Mouse (Mus musculus): ENCODE results near the gene Olfr1183. TPM values are rescaled to one million over a fixed set of nuclear protein-coding genes. Genes with fewer than 3 reads are reported as not detected.
"Not testable (repeated sequence)": the region's sequence is repeated elsewhere in the genome, so short reads cannot be mapped to it uniquely, and the experiment has no call there.

Olfr1183 gene
- not detected in 2 replicates for total RNA-seq (2012; rRNA removed)

GRCm38 (mm10) chr2:88454567-88454966, at the start of gene Olfr1183:
Gene Olfr1183 (plus strand): TSS chr2:88454867.
- H3K36me3 ChIP-seq (ENCODE audit: control insufficient read depth, insufficient read depth, low read length, poor library complexity, severe bottlenecking); H3K9me3 ChIP-seq (ENCODE audit: control insufficient read depth, insufficient read depth, low read depth, low read length); H3K27ac ChIP-seq (ENCODE audit: insufficient read depth, low read depth, low read length, poor library complexity, severe bottlenecking); H3K4me1 ChIP-seq (ENCODE audit: control insufficient read depth in 2 of 2, insufficient read depth in 2 of 2, low read length in 2 of 2, poor library complexity in 1 of 2); DNase-seq (ENCODE audit: low read depth, low spot score); H3K4me3 ChIP-seq (ENCODE audit: insufficient read depth in 1 of 2, low read depth in 1 of 2, low read length in 2 of 2, poor library complexity in 1 of 2, severe bottlenecking in 1 of 2); in situ Hi-C loops (cut with MboI; ENCODE audit: low sequenced_read_pairs in 2 of 2, unreplicated experiment in 2 of 2); H3K9ac ChIP-seq (ENCODE audit: insufficient read depth, low read depth, low read length, poor library complexity, severe bottlenecking): not testable (repeated sequence)

GRCm38 (mm10) chr2:88406353-88406752, 48.3 kb upstream of the Olfr1183 start, which contains the start of gene Olfr1179:
Gene Olfr1179 (minus strand): TSS chr2:88406453.
- Histone ChIP-seq H3K36me3 (ENCODE audit: control insufficient read depth, insufficient read depth, low read length, poor library complexity, severe bottlenecking) (no peaks in the 10 kb centered on the region), H3K9ac (ENCODE audit: insufficient read depth, low read depth, low read length, poor library complexity, severe bottlenecking) (no peak within 1 kb of the TSS), H3K27ac (ENCODE audit: insufficient read depth, low read depth, low read length, poor library complexity, severe bottlenecking) (no peak within 1 kb of the TSS), H3K4me1 (ENCODE audit: control insufficient read depth in 2 of 2, insufficient read depth in 2 of 2, low read length in 2 of 2, poor library complexity in 1 of 2) (no peaks in the 10 kb centered on the region), H3K9me3 (ENCODE audit: control insufficient read depth, insufficient read depth, low read depth, low read length) (no peaks in the 10 kb centered on the region), H3K4me3 (ENCODE audit: insufficient read depth in 1 of 2, low read depth in 1 of 2, low read length in 2 of 2, poor library complexity in 1 of 2, severe bottlenecking in 1 of 2) (no peak within 1 kb of the TSS)
- TF ChIP-seq HCFC1 (IDR thresholded peaks at IDR 0.05; ENCODE audit: borderline replicate concordance, insufficient read depth, low read length) (no peak), MAFK (IDR thresholded peaks at IDR 0.05; ENCODE audit: insufficient read depth, low read depth, low read length) (no peak), ZNF384 (IDR thresholded peaks at IDR 0.05; ENCODE audit: low read depth, low read length) (no peak), ZC3H11A (IDR thresholded peaks at IDR 0.05; ENCODE audit: borderline replicate concordance, low read depth, low read length) (no peak), CHD2 (IDR thresholded peaks at IDR 0.05; ENCODE audit: low read depth, low read length) (no peak)
- in situ Hi-C loops (cut with MboI; ENCODE audit: low sequenced_read_pairs in 2 of 2, unreplicated experiment in 2 of 2), result no loop called here
- DNase-seq (ENCODE audit: low read depth, low spot score), result no peak

GRCm38 (mm10) chr2:88419051-88419450, 35.6 kb upstream of the Olfr1183 start, which contains the start of gene Olfr1180:
Gene Olfr1180 (minus strand): TSS chr2:88419151.
- TF ChIP-seq ZC3H11A (IDR thresholded peaks at IDR 0.05; ENCODE audit: borderline replicate concordance, low read depth, low read length) (no peak), ZNF384 (IDR thresholded peaks at IDR 0.05; ENCODE audit: low read depth, low read length) (no peak), CHD2 (IDR thresholded peaks at IDR 0.05; ENCODE audit: low read depth, low read length) (no peak)
- H3K9ac ChIP-seq (ENCODE audit: insufficient read depth, low read depth, low read length, poor library complexity, severe bottlenecking), result no peak within 1 kb of the TSS
- in situ Hi-C loops (cut with MboI; ENCODE audit: low sequenced_read_pairs in 2 of 2, unreplicated experiment in 2 of 2), result no loop called here

GRCm38 (mm10) chr2:88426071-88426470, 28.6 kb upstream of the Olfr1183 start, which contains the start of gene Olfr1181:
Gene Olfr1181 (minus strand): TSS chr2:88426171.
- no peak within 1 kb of the TSS for H3K4me3 ChIP-seq (ENCODE audit: insufficient read depth in 1 of 2, low read depth in 1 of 2, low read length in 2 of 2, poor library complexity in 1 of 2, severe bottlenecking in 1 of 2)
- TF ChIP-seq MAFK (IDR thresholded peaks at IDR 0.05; ENCODE audit: insufficient read depth, low read depth, low read length), result no peak
- TF ChIP-seq CHD2 (IDR thresholded peaks at IDR 0.05; ENCODE audit: low read depth, low read length), result no peak
- TF ChIP-seq ZC3H11A (IDR thresholded peaks at IDR 0.05; ENCODE audit: borderline replicate concordance, low read depth, low read length), result no peak
- no peak for TF ChIP-seq ZNF384 (IDR thresholded peaks at IDR 0.05; ENCODE audit: low read depth, low read length)
- TF ChIP-seq HCFC1 (IDR thresholded peaks at IDR 0.05; ENCODE audit: borderline replicate concordance, insufficient read depth, low read length), result no peak
- H3K4me1 ChIP-seq (ENCODE audit: control insufficient read depth in 2 of 2, insufficient read depth in 2 of 2, low read length in 2 of 2, poor library complexity in 1 of 2), result no peaks in the 10 kb centered on the region
- no peak within 1 kb of the TSS for H3K27ac ChIP-seq (ENCODE audit: insufficient read depth, low read depth, low read length, poor library complexity, severe bottlenecking)
- in situ Hi-C loops (cut with MboI; ENCODE audit: low sequenced_read_pairs in 2 of 2, unreplicated experiment in 2 of 2), result no loop called here
- H3K9ac ChIP-seq (ENCODE audit: insufficient read depth, low read depth, low read length, poor library complexity, severe bottlenecking), result no peak within 1 kb of the TSS
- no peaks in the 10 kb centered on the region for H3K36me3 ChIP-seq (ENCODE audit: control insufficient read depth, insufficient read depth, low read length, poor library complexity, severe bottlenecking)
- no peaks in the 10 kb centered on the region for H3K9me3 ChIP-seq (ENCODE audit: control insufficient read depth, insufficient read depth, low read depth, low read length)
- DNase-seq (ENCODE audit: low read depth, low spot score), result no peak

More at GRCm38 (mm10) chr2:88419051-88419450, 35.6 kb upstream of the Olfr1183 start, which contains the start of gene Olfr1180:
- no peaks in the 10 kb centered on the region for H3K36me3 ChIP-seq (ENCODE audit: control insufficient read depth, insufficient read depth, low read length, poor library complexity, severe bottlenecking)
- no peaks in the 10 kb centered on the region for H3K4me1 ChIP-seq (ENCODE audit: control insufficient read depth in 2 of 2, insufficient read depth in 2 of 2, low read length in 2 of 2, poor library complexity in 1 of 2)
- no peak within 1 kb of the TSS for H3K4me3 ChIP-seq (ENCODE audit: insufficient read depth in 1 of 2, low read depth in 1 of 2, low read length in 2 of 2, poor library complexity in 1 of 2, severe bottlenecking in 1 of 2)
- no peak for DNase-seq (ENCODE audit: low read depth, low spot score)
- H3K27ac ChIP-seq (ENCODE audit: insufficient read depth, low read depth, low read length, poor library complexity, severe bottlenecking), result no peak within 1 kb of the TSS
- H3K9me3 ChIP-seq (ENCODE audit: control insufficient read depth, insufficient read depth, low read depth, low read length), result no peaks in the 10 kb centered on the region

GRCm38 (mm10) chr2:88449031-88449430, 5.6 kb upstream of the Olfr1183 start, which contains the start of gene Gm13757:
Gene Gm13757 (minus strand): TSS chr2:88449131.
- no peak within 1 kb of the TSS for H3K27ac ChIP-seq (ENCODE audit: insufficient read depth, low read depth, low read length, poor library complexity, severe bottlenecking)
- no peaks in the 10 kb centered on the region for H3K4me1 ChIP-seq (ENCODE audit: control insufficient read depth in 2 of 2, insufficient read depth in 2 of 2, low read length in 2 of 2, poor library complexity in 1 of 2)
- no peak within 1 kb of the TSS for H3K9ac ChIP-seq (ENCODE audit: insufficient read depth, low read depth, low read length, poor library complexity, severe bottlenecking)
- TF ChIP-seq ZNF384 (IDR thresholded peaks at IDR 0.05; ENCODE audit: low read depth, low read length) (no peak), MAFK (IDR thresholded peaks at IDR 0.05; ENCODE audit: insufficient read depth, low read depth, low read length) (no peak), ZC3H11A (IDR thresholded peaks at IDR 0.05; ENCODE audit: borderline replicate concordance, low read depth, low read length) (no peak), HCFC1 (IDR thresholded peaks at IDR 0.05; ENCODE audit: borderline replicate concordance, insufficient read depth, low read length) (no peak), CHD2 (IDR thresholded peaks at IDR 0.05; ENCODE audit: low read depth, low read length) (no peak)
- in situ Hi-C loops (cut with MboI; ENCODE audit: low sequenced_read_pairs in 2 of 2, unreplicated experiment in 2 of 2), result no loop called here
- H3K36me3 ChIP-seq (ENCODE audit: control insufficient read depth, insufficient read depth, low read length, poor library complexity, severe bottlenecking), result no peaks in the 10 kb centered on the region
- H3K4me3 ChIP-seq (ENCODE audit: insufficient read depth in 1 of 2, low read depth in 1 of 2, low read length in 2 of 2, poor library complexity in 1 of 2, severe bottlenecking in 1 of 2), result no peak within 1 kb of the TSS
- H3K9me3 ChIP-seq (ENCODE audit: control insufficient read depth, insufficient read depth, low read depth, low read length), result no peaks in the 10 kb centered on the region
- no peak for DNase-seq (ENCODE audit: low read depth, low spot score)

Measured in ES-E14 (cell line).